Comparison of ENCODE assay signal across 14 mouse cellular contexts in the genomic region with DNA sequence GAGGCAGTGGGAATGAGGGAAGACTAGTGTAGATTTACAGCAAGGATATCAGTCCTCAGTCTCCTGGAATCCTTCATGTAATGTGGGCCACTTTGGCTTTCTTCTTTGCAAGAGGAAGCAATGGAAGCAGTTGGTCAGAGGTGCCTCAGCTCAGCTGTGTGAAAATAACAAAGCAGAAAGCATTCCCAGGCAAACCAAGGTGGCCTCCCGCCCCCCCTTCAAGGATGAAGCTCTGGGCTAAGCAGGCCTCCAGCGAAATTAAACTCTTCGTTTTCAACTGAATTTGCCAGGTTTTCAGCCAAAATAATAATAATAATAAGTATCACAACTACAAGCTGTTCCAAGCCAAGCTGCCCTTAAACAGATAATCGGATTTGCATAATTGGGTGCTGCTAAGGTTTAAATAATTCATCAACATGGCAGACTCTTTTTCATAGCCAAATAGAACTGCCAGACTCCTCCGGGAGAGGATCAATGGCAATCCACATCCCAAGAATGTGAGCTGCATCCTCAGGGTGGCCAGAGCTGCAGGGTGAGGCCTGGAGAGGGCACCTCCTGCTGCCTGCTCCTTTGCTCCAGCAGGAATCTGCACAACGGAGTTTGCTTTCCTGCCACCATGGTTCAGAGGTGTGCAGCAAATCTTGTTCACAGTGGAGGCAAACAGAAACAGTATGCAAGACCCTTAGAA.
DNase-seq lines count a peak whose midpoint lies in the region; ATAC-seq and TF ChIP-seq lines count a peak whose summit lies in the region.
"Had no signal": no experiment of that assay in that cellular context is flagged by ENCODE, and none has a peak within 500 bp of the region (broad histone marks: within the 10 kb centered on the region; RNA-seq: fewer than 3 reads in every experiment).

No protein-coding gene starts in this region.

- no peak overlapping the region for H3K9ac ChIP-seq in forebrain, embryonic 13.5 days
- no peak overlapping the region for H3K9ac ChIP-seq in hindbrain, embryonic 16.5 days (ENCODE audit: low read depth, low read length)
- H3K9ac ChIP-seq in neural tube, embryonic 12.5 days: no peak overlapping the region
- no peak overlapping the region for H3K9ac ChIP-seq in intestine, postnatal 0 days (ENCODE audit: low read depth, low read length)
- H3K9ac ChIP-seq: embryonic facial prominence, embryonic 13.5 days had no signal

- peak overlapping the region; percentile 51 for H3K27ac ChIP-seq in forebrain, embryonic 13.5 days
- H3K27ac ChIP-seq in hindbrain, embryonic 16.5 days (ENCODE audit: low read depth, low read length): no peak overlapping the region
- H3K27ac ChIP-seq in neural tube, embryonic 12.5 days: no peak overlapping the region
- H3K27ac ChIP-seq in intestine, postnatal 0 days (ENCODE audit: low read depth, low read length): no peak overlapping the region
- H3K27ac ChIP-seq: embryonic facial prominence, embryonic 13.5 days; stomach, postnatal 0 days had no signal

- WGBS in forebrain, embryonic 13.5 days: 4% methylated on average over 6 of the region's 6 CpGs
- 11% methylated on average over 6 of the region's 6 CpGs for WGBS in hindbrain, embryonic 16.5 days
- WGBS in neural tube, embryonic 12.5 days: 18% methylated on average over 6 of the region's 6 CpGs
- 47% methylated on average over 6 of the region's 6 CpGs for WGBS in intestine, postnatal 0 days

- H3K4me1 ChIP-seq in forebrain, embryonic 13.5 days: peaks cover 19% of the 10 kb centered on the region
- H3K4me1 ChIP-seq in hindbrain, embryonic 16.5 days (ENCODE audit: control insufficient read depth, insufficient read depth, low read depth, low read length): no peaks in the 10 kb centered on the region; the same call in 1 of the 2 replicates
- peaks cover 11% of the 10 kb centered on the region for H3K4me1 ChIP-seq in neural tube, embryonic 12.5 days
- no peaks in the 10 kb centered on the region for H3K4me1 ChIP-seq in intestine, postnatal 0 days (replicated peaks; ENCODE audit: control insufficient read depth, insufficient read depth, low read length)
- H3K4me1 ChIP-seq: embryonic facial prominence, embryonic 13.5 days had no signal

- no peaks in the 10 kb centered on the region for H3K36me3 ChIP-seq in forebrain, embryonic 13.5 days (ENCODE audit: poor library complexity, severe bottlenecking)
- H3K36me3 ChIP-seq in hindbrain, embryonic 16.5 days (ENCODE audit: control insufficient read depth, insufficient read depth, low read length): no peaks in the 10 kb centered on the region
- H3K36me3 ChIP-seq in neural tube, embryonic 12.5 days: no peaks in the 10 kb centered on the region
- no peaks in the 10 kb centered on the region for H3K36me3 ChIP-seq in intestine, postnatal 0 days (ENCODE audit: control insufficient read depth, insufficient read depth)
- H3K36me3 ChIP-seq: embryonic facial prominence, embryonic 13.5 days had no signal

- H3K4me3 ChIP-seq in forebrain, embryonic 13.5 days: no peak overlapping the region
- no peak overlapping the region for H3K4me3 ChIP-seq in hindbrain, embryonic 16.5 days (ENCODE audit: low read length)
- H3K4me3 ChIP-seq in neural tube, embryonic 12.5 days: no peak overlapping the region
- H3K4me3 ChIP-seq in intestine, postnatal 0 days (ENCODE audit: low read depth, low read length): no peak overlapping the region
- H3K4me3 ChIP-seq: embryonic facial prominence, embryonic 13.5 days had no signal

- H3K9me3 ChIP-seq in forebrain, embryonic 13.5 days (replicated peaks): no peaks in the 10 kb centered on the region
- H3K9me3 ChIP-seq in hindbrain, embryonic 16.5 days (ENCODE audit: control insufficient read depth, low read length): no peaks in the 10 kb centered on the region
- no peaks in the 10 kb centered on the region for H3K9me3 ChIP-seq in neural tube, embryonic 12.5 days
- H3K9me3 ChIP-seq in intestine, postnatal 0 days (ENCODE audit: control insufficient read depth): no peaks in the 10 kb centered on the region
- H3K9me3 ChIP-seq: embryonic facial prominence, embryonic 13.5 days had no signal

- peak overlapping the region; percentile 4; the same call in 1 of the 2 replicates for H3K4me2 ChIP-seq in forebrain, embryonic 13.5 days
- H3K4me2 ChIP-seq in hindbrain, embryonic 16.5 days (ENCODE audit: low read length): no peak overlapping the region
- no peak overlapping the region for H3K4me2 ChIP-seq in neural tube, embryonic 12.5 days (replicated peaks)
- no peak overlapping the region for H3K4me2 ChIP-seq in intestine, postnatal 0 days (replicated peaks; ENCODE audit: low read depth)
- H3K4me2 ChIP-seq: embryonic facial prominence, embryonic 13.5 days had no signal

- DNase-seq in frontal cortex, postnatal 25 days (ENCODE audit: low spot score in 2 of 2): no peak
- no peak for DNase-seq in cerebellum, adult 9-10 months
- DNase-seq in gastrocnemius, postnatal 4 days (ENCODE audit: low spot score in 2 of 2): no peak
- DNase-seq: cerebellum, adult 2 months; heart, postnatal 14 days; kidney, adult 2 months; liver had no signal

- TF ChIP-seq CTCF in intestine, postnatal 0 days (IDR thresholded peaks at IDR 0.05; ENCODE audit: low read depth): no peak

- H3K27me3 ChIP-seq in forebrain, embryonic 13.5 days: no peaks in the 10 kb centered on the region
- H3K27me3 ChIP-seq in hindbrain, embryonic 16.5 days (replicated peaks; ENCODE audit: control insufficient read depth, insufficient read depth, low read length): no peaks in the 10 kb centered on the region
- no peaks in the 10 kb centered on the region for H3K27me3 ChIP-seq in neural tube, embryonic 12.5 days (replicated peaks)
- no peaks in the 10 kb centered on the region for H3K27me3 ChIP-seq in intestine, postnatal 0 days (replicated peaks; ENCODE audit: control insufficient read depth, insufficient read depth, low read length)
- H3K27me3 ChIP-seq: embryonic facial prominence, embryonic 13.5 days had no signal

- peak; percentile 27; the same call in 1 of the 2 replicates for ATAC-seq in frontal cortex, adult (ENCODE audit: low TSS enrichment)
- ATAC-seq in forebrain, embryonic 13.5 days: peak; percentile 85
- peak; percentile 54; the same call in 1 of the 2 replicates for ATAC-seq in hindbrain, embryonic 16.5 days
- peak; percentile 42; the same call in 1 of the 2 replicates for ATAC-seq in neural tube, embryonic 12.5 days (ENCODE audit: low FRiP score, low read depth)
- no peak for ATAC-seq in intestine, postnatal 0 days
